Mouse (Mus musculus) megakaryocyte-erythroid progenitor cell, adult 5-6 weeks (primary cell): Measurements from ENCODE around the gene Smg6. TPM values are rescaled to one million over a fixed set of nuclear protein-coding genes. Genes with fewer than 3 reads are reported as not detected.

Experiments
- total RNA-seq, 2 experiments: library from RNA; stranded (forward) in 1 of 2; stranded (reverse) in 1 of 2; fragments of 200-1000, 215-1000 nt in 1 of 2; fragments of >200 nt in 1 of 2; fragmentation: Nextera tagmentation in 1 of 2; gene quantifications; 2 replicates each; pipeline ENCODE4 v1.2.3; 2014 to 2017

The Smg6 gene
- total RNA-seq, 2 experiments from 2014 or later, result 41.3 to 41.6 TPM

Other genes starting within 250 kb of the Smg6 start
- 41.2 and 43.9 TPM in 2 replicates for gene Pafah1b1, start 201.2 kb upstream of the Smg6 start, total RNA-seq (2014; fragmentation: Nextera tagmentation)
- gene Pafah1b1, start 201.2 kb upstream of the Smg6 start, total RNA-seq (2017), result 46.5 and 58.5 TPM in 2 replicates
- gene Mettl16, start 155.0 kb upstream of the Smg6 start, total RNA-seq (2014; fragmentation: Nextera tagmentation), result 18.0 and 36.3 TPM in 2 replicates
- 43.1 and 44.7 TPM in 2 replicates for gene Mettl16, start 155.0 kb upstream of the Smg6 start, total RNA-seq (2017)
- gene Mnt, start 94.9 kb upstream of the Smg6 start, total RNA-seq (2014; fragmentation: Nextera tagmentation), result 9.1 and 17.1 TPM in 2 replicates
- 2.6 and 3.6 TPM in 2 replicates for gene Mnt, start 94.9 kb upstream of the Smg6 start, total RNA-seq (2017)
- 8.3 and 10.3 TPM in 2 replicates for gene Sgsm2, start 28.8 kb upstream of the Smg6 start, total RNA-seq (2014; fragmentation: Nextera tagmentation)
- 3.1 and 10.1 TPM in 2 replicates for gene Sgsm2, start 28.8 kb upstream of the Smg6 start, total RNA-seq (2017)
- gene Tsr1, start 27.8 kb upstream of the Smg6 start, total RNA-seq (2014; fragmentation: Nextera tagmentation), result 80.0 and 80.7 TPM in 2 replicates
- 139 and 154 TPM in 2 replicates for gene Tsr1, start 27.8 kb upstream of the Smg6 start, total RNA-seq (2017)
- gene Srr, start 125 bp downstream of the Smg6 start, total RNA-seq (2014; fragmentation: Nextera tagmentation), result 6.9 and 9.7 TPM in 2 replicates
- 4.9 and 7.4 TPM in 2 replicates for gene Srr, start 125 bp downstream of the Smg6 start, total RNA-seq (2017)
- gene Hic1, start 243.7 kb downstream of the Smg6 start, total RNA-seq (2014; fragmentation: Nextera tagmentation), result 0.17 TPM in 1 of 2 replicates, not detected in the other
- gene Hic1, start 243.7 kb downstream of the Smg6 start, total RNA-seq (2017), result 0.52 TPM in 1 of 2 replicates, not detected in the other